Mouse (Mus musculus) heart, embryonic 10.5 days (tissue): Measurements from ENCODE around the gene Ttll11. TPM values are rescaled to one million over a fixed set of nuclear protein-coding genes. Genes with fewer than 3 reads are reported as not detected.

Experiments used
- DNase-seq: peaks from one replicate; pipeline ENCODE4 v3.0.0-alpha.2; 2017; ENCODE audit warnings: low spot score
- H3K27ac ChIP-seq: fragments of 300-500 bp; sonication (generic); 2 replicates; pipeline ENCODE4 v1.5.1; 2016; ENCODE audit warnings: mild to moderate bottlenecking
- H3K27me3 ChIP-seq: fragments of 300-500 bp; sonication (generic); 2 replicates; pipeline ENCODE4 v1.6.1; 2016; ENCODE audit warnings: mild to moderate bottlenecking; ENCODE audit not compliant: poor library complexity, insufficient read depth, severe bottlenecking
- H3K36me3 ChIP-seq: fragments of 300-500 bp; sonication (generic); 2 replicates; pipeline ENCODE4 v1.6.1; 2016; ENCODE audit warnings: mild to moderate bottlenecking, moderate library complexity
- H3K4me1 ChIP-seq: fragments of 300-500 bp; sonication (generic); 2 replicates; pipeline ENCODE4 v1.6.1; 2016; ENCODE audit warnings: mild to moderate bottlenecking
- H3K4me3 ChIP-seq: fragments of 300-500 bp; sonication (generic); 2 replicates; pipeline ENCODE4 v1.5.1; 2016; ENCODE audit warnings: mild to moderate bottlenecking, moderate library complexity
- H3K9me3 ChIP-seq: fragments of 300-500 bp; sonication (generic); 2 replicates; pipeline ENCODE4 v1.6.1; 2016; ENCODE audit warnings: mild to moderate bottlenecking, moderate library complexity
- WGBS: fragments of 180-500 bp; shearing (Covaris S2); methylation state at CpG from one replicate; pipeline ENCODE4 v1.1.7; 2016; 5-methylcytosine and 5-hydroxymethylcytosine counted together
- polyA plus RNA-seq: library from polyadenylated mRNA; unstranded; fragments of >200 nt; fragmentation: Nextera tagmentation; extraction: Ambion mirVana; gene quantifications from 2 replicates; pipeline ENCODE4 v1.2.1, GENCODE M21; 2016

Gene Ttll11
- polyA plus RNA-seq, 1 experiment from 2014 or later: 0.85 TPM

GRCm38 (mm10) chr2:35718003-35718500 lies 261.7 kb downstream of the Ttll11 start:
- no peak overlapping the region for H3K27ac ChIP-seq
- no peak overlapping the region for H3K4me3 ChIP-seq
- no peaks in the 10 kb centered on the region for H3K27me3 ChIP-seq
- peaks cover 19% of the 10 kb centered on the region for H3K4me1 ChIP-seq
- 73% methylated on average over 5 of the region's 5 CpGs for WGBS
- H3K9me3 ChIP-seq: no peaks in the 10 kb centered on the region
- peaks cover 99% of the 10 kb centered on the region for H3K36me3 ChIP-seq
- no peak for DNase-seq

- no peak for DNase-seq
- Histone ChIP-seq H3K36me3 (peaks cover 99% of the 10 kb centered on the region), H3K4me3 (no peak overlapping the region), H3K27ac (no peak overlapping the region), H3K27me3 (no peaks in the 10 kb centered on the region), H3K9me3 (no peaks in the 10 kb centered on the region), H3K4me1 (peaks cover 20% of the 10 kb centered on the region)
- 65% methylated on average over 1 of the region's 1 CpGs for WGBS
Measured at GRCm38 (mm10) chr2:35716175-35716574, 263.5 kb downstream of the Ttll11 start.

GRCm38 (mm10) chr2:35715485-35715884 lies 264.2 kb downstream of the Ttll11 start:
- Histone ChIP-seq H3K36me3 (peaks cover 99% of the 10 kb centered on the region), H3K9me3 (no peaks in the 10 kb centered on the region), H3K4me3 (no peak overlapping the region), H3K4me1 (peaks cover 22% of the 10 kb centered on the region), H3K27ac (peak overlapping the region; percentile 49; the same call in 1 of the 2 replicates), H3K27me3 (no peaks in the 10 kb centered on the region)
- 87% methylated on average over 3 of the region's 3 CpGs for WGBS
- no peak for DNase-seq

GRCm38 (mm10) chr2:35714742-35715167 lies 265.0 kb downstream of the Ttll11 start:
- peaks cover 99% of the 10 kb centered on the region for H3K36me3 ChIP-seq
- H3K4me1 ChIP-seq: peaks cover 22% of the 10 kb centered on the region
- H3K27ac ChIP-seq: peak overlapping the region; percentile 49; the same call in 1 of the 2 replicates
- H3K9me3 ChIP-seq: no peaks in the 10 kb centered on the region
- no peak for DNase-seq
- WGBS: 24% methylated on average over 8 of the region's 8 CpGs
- H3K27me3 ChIP-seq: no peaks in the 10 kb centered on the region
- H3K4me3 ChIP-seq: no peak overlapping the region

GRCm38 (mm10) chr2:35713460-35713859 lies 266.3 kb downstream of the Ttll11 start:
- Histone ChIP-seq H3K4me1 (peaks cover 26% of the 10 kb centered on the region), H3K36me3 (peaks cover 99% of the 10 kb centered on the region), H3K4me3 (no peak overlapping the region), H3K27ac (no peak overlapping the region), H3K9me3 (no peaks in the 10 kb centered on the region), H3K27me3 (no peaks in the 10 kb centered on the region)
- WGBS: 85% methylated on average over 7 of the region's 7 CpGs
- no peak for DNase-seq

GRCm38 (mm10) chr2:35712611-35713010 lies 267.1 kb downstream of the Ttll11 start:
- Histone ChIP-seq H3K36me3 (peaks cover 98% of the 10 kb centered on the region), H3K27ac (no peak overlapping the region), H3K4me3 (no peak overlapping the region), H3K27me3 (no peaks in the 10 kb centered on the region), H3K4me1 (peaks cover 33% of the 10 kb centered on the region), H3K9me3 (no peaks in the 10 kb centered on the region)
- no peak for DNase-seq
- WGBS: 90% methylated on average over 5 of the region's 5 CpGs

GRCm38 (mm10) chr2:35703241-35703640 lies 276.5 kb downstream of the Ttll11 start:
- no peak for DNase-seq
- Histone ChIP-seq H3K36me3 (peaks cover 37% of the 10 kb centered on the region), H3K27ac (no peak overlapping the region), H3K4me3 (no peak overlapping the region), H3K9me3 (no peaks in the 10 kb centered on the region), H3K4me1 (peaks cover 86% of the 10 kb centered on the region), H3K27me3 (no peaks in the 10 kb centered on the region)
- WGBS: 89% methylated on average over 3 of the region's 3 CpGs

- H3K4me1 ChIP-seq: peaks cover 87% of the 10 kb centered on the region
- WGBS: 67% methylated on average over 6 of the region's 6 CpGs
Measured at GRCm38 (mm10) chr2:35702608-35703007, 277.1 kb downstream of the Ttll11 start.

GRCm38 (mm10) chr2:35702001-35702400 lies 277.7 kb downstream of the Ttll11 start:
- peaks cover 87% of the 10 kb centered on the region for H3K4me1 ChIP-seq
- H3K27me3 ChIP-seq: no peaks in the 10 kb centered on the region
- H3K36me3 ChIP-seq: peaks cover 26% of the 10 kb centered on the region
- peak overlapping the region; percentile 56; the same call in 1 of the 2 replicates for H3K27ac ChIP-seq
- no peak for DNase-seq
- WGBS: 86% methylated on average over 7 of the region's 7 CpGs
- H3K9me3 ChIP-seq: no peaks in the 10 kb centered on the region
- no peak overlapping the region for H3K4me3 ChIP-seq

More at GRCm38 (mm10) chr2:35702608-35703007, 277.1 kb downstream of the Ttll11 start:
- no peaks in the 10 kb centered on the region for H3K27me3 ChIP-seq
- no peak for DNase-seq
- H3K36me3 ChIP-seq: peaks cover 31% of the 10 kb centered on the region
- H3K9me3 ChIP-seq: no peaks in the 10 kb centered on the region
- H3K4me3 ChIP-seq: no peak overlapping the region
- peak overlapping the region; percentile 59 for H3K27ac ChIP-seq

Other genes starting within 250 kb of the Ttll11 start
- 329 and 373 TPM in 2 replicates for gene Ndufa8, start 69.5 kb upstream of the Ttll11 start, polyA plus RNA-seq
- not detected in 2 replicates for gene Morn5, start 69.5 kb upstream of the Ttll11 start, polyA plus RNA-seq
- 0.43 and 1.5 TPM in 2 replicates for gene Lhx6, start 125.5 kb upstream of the Ttll11 start, polyA plus RNA-seq
- 29.9 and 35.0 TPM in 2 replicates for gene Mrrf, start 156.5 kb upstream of the Ttll11 start, polyA plus RNA-seq
- gene Rbm18, start 156.9 kb upstream of the Ttll11 start, polyA plus RNA-seq: 60.0 and 60.7 TPM in 2 replicates